Mouse (Mus musculus) MEL-GATA-1-ER (cell line): ENCODE results near the gene Phb2.

Source experiments
- DNase-seq: peaks from one replicate; pipeline ENCODE4 v3.0.0-alpha.2; 2012; ENCODE audit warnings: low read depth; ENCODE audit errors: extremely low read depth

Gene Phb2

DNA sequence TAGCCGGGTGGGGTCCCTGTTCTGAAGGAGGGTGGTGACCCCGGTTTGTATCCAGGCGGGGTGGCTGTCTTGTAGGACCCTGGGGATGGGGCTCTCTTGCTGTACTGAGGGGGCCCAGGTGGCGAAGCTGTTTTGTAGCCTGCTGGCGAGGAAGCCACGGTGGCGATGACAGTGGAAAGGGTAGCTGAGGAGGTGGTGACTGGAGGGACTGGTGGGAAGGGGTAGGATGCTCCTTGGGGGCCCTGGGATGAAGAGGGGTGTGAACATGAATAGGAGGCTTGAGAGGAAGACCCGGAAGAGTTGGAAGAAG lies 34.1 kb downstream of the Phb2 start:
- no peak for DNase-seq

DNA sequence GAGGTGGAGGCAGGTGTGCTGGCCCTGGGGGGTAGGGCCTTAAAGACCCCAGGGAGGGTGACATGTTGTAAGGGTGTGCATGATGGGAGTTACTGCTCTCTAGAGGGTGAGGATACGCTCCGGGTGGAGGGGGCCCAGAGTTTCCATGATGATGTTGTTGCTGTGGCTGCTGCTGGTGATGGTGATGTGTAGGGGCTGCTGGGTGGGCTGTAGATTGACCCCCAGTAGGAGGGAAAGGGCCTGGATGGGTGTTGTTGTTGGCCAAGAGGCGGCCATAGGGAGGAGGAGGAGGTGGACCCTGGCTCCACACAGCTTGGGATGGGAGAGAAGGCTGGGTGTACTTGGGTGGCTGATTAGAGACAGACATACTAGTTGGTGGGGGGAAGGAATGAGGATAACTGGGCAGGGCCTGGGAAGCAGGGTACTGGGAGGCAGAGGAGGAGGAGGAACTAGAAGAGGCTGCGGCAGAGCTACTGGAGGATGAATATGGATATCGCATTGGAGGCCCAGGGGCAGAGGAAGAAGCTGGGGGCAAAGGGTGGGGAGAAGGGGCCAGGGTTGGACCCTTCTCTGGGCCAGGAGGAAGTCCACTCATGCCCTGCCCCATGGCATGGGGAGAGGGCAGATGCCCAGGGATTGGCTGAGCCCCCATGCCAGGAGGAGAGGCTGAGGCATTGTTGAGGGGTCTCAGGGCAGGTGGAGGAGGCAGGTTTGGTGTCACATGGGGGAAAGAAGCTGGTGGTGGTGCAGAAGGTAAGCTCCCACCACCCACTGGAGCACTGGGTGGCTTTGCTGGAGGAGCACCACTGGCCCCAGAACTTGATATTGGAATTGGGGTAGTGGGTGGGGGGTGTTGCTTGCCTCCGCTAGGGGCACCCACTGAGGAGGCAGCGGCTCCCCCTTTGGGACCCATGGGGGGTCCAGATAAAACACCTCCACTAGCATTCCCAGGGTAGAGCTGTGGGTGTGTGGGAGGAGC lies 34.8 kb downstream of the Phb2 start:
- DNase-seq: no peak

GRCm38 (mm10) chr6:124750405-124750804 lies 38.3 kb downstream of the Phb2 start:
- no peak for DNase-seq

DNA sequence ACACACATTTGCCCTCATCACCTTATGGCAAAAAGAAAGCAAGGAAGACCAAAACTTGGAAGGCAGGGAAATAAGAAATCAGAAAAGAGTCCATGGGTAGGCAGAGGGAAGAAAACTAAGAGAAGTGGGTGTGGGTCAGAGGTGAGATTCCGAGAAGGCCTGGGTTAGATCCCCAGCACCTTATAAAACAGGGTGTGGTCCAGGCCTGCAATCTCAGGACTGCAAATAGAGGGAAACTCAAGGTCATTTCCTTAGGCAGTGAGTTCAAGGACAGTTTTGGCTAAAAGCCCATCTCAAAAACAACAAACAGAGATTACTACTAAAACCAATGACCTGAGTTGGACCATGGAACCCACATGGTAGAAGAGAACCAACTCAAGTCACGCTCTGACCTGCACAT lies 41.7 kb downstream of the Phb2 start:
- DNase-seq: no peak

GRCm38 (mm10) chr6:124755306-124755705 lies 43.2 kb downstream of the Phb2 start:
- DNase-seq: no peak

DNA sequence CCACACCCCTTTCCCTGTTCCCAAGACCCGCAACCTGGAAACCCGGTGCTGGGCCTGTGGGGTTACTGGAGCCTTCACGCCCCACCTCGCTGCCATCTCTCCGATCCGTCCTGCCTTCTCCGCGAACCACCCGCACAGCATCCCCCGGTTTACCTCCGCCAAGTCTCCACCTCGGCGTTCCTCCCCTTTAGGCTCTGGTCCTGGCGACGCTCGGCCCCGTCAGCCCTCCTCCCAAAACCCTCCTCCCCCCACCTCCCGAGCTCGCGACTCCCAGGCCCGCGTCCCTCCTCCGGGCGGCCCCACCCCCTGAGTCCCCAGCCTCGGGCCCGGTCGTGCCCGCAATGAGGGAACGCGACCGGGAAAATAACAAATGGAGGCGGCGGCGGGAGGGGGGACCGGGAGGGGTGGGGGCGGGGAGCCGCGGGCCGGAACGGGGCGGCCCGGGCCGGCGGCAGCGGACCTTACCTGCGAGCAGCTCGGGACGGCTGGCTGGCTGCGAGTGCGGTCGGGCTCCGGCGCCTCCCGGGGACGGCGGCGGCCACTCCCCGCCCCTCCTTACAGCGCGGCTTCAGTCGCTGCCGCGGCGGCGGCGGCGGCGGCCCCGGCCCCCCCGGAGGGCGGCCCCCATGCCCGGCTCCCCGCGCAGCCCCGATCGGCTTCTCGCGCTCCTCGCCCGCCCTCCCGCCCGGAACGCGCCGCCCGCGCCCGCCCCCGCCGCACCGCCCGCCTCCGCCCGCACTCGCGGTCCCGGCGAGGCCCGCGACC lies 43.9 kb downstream of the Phb2 start, which contains the start of the genes Gm45234 and Atn1:
Gene Gm45234 (minus strand): TSS at position 191 of the 765 bp plus-strand sequence.
Gene Atn1 (minus strand): TSS at position 694 of the 765 bp plus-strand sequence.
- no peak for DNase-seq

DNA sequence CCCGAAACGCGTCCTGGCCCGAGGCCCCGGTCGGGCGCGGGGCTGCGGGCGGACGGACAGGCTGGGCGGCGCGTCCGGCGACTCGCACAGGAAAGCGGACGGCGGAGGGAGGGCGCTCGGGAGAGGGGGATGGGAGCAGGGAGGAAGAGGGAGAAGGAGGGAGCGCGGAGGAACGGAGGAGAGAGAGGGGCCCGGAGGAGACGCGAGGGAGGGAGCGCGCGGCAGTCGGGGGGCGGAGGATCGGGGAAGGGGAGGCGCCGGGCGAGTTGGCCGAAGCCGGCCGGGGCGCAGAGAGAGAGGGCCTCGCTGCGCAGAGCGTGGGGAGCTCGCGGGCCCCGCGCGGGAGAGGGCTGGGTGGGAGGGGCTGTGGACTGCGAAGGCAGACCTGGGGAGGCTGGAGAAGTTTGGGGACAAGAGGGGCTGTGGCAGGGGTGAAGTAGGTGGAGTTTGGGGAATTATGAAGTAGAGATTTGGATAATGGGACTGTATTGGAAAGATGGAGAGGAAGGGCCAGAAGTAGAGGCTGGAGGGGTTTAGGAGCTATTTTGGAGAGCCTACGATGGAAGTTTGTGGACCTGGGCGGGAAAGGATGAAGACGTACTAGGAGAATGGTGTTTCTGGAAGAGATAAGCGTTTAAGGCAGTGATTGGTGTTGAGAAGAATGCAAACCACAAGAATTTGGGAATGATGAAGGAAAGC lies 44.7 kb downstream of the Phb2 start:
- DNase-seq: no peak

DNA sequence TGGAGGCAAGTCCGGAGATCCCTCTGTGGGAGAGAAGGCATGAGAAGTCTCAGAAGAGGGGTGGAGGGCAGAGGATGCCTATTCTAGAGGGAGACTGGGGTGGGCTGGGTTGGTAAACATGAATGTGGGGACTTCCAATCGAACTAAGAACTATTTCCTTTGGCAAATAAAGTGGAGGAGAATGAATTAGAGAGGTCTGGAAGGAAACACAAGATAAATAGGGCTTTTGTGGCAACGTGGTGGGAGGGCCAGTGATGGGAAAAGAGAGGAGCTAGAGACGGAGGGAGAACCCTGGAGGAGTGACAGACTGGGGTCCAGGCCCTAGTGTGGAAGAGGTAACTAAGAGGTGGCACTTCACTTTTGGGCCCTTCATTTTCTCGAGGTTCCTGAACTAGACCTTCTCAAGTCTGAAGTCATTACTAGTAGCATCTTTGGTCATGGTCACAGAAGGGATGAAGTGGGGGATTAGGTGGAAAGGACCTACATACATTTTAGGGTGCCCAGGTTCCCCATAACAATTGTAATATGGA lies 45.3 kb downstream of the Phb2 start:
- DNase-seq: no peak

DNA sequence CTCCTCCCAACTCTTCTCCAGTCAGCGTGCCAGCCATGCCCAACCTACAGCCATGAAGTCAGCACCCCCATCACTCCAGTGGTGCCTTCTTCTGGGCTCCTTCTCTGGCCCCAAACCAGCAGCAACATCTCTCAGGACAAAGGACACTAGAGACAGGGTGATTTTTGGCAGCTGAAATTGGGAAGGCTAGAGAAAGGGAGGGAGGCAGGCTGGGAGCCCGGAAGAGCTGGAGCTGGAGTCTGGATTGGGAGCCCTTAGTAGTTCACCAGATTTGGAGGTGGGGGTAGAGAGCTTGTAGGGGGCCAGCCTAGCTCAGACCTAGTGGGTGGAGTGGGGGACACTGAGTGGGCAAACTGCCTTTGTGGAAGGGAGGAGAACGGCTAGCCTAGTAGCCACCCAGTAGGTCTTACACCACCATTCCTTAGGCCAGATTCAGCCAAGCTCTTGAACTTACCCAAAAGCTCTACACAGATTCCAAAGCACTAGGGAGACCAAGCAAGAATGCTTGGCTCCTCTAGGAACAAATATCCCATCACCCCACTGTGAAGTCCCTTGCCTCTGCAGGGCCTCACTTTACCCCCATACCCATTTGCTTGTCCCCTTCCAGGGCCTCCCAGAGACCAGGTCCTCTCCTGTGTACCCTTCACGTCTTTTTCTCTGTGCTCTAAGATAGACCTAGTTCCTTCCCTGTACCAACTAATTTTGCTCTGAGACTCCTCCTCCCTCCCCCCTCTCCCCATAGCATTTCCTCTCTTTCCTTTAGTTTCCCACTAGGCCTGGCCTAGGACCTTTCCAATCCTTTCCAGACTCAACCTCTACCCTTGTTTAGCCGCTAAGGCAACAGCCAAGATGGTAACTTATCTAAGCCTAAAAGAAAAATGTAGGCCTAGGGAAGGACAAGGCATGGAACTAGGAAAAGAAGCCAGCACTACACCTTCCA lies 46.0 kb downstream of the Phb2 start:
- DNase-seq: no peak

DNA sequence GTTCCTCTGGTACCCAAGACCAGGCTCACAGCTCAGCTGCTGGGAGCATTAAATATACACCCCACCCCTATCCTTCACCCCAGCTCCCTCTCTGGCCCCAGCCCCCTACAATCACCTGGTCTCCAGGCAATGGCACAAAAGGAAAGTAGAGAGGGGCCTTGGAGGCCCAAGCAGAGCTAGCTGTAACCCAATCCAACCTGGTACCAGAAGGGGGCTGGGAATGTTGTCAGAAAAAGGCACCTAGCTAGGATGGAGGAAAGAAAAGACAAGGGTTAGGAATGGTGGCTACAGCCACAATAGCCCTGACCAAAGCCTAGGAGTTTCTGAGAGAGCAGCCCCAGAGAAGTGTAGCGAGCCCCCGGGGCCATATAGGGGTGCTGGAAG lies 46.7 kb downstream of the Phb2 start:
- no peak for DNase-seq

DNA sequence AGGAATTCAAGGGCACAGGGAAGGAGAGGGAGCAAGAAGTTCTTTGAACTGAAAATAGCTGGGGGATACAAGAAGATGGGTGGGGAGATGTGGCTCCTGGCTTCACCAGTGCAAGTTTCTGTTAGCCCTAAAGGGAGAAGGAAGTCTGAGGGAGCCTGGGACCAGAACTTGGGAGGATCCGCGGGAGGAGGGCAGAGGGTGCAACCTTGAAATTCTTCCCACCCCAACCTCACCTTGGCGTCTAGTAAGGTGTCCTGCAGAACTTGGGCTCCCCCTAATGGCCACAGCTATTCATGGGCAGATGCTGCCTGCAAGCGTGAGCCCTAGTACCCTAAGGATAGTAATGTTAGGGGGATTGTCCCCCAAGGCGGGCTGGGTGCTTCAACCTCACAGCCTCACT lies 47.1 kb downstream of the Phb2 start:
- DNase-seq: peak; percentile 73

- DNase-seq: no peak
Measured at GRCm38 (mm10) chr6:124765951-124766350, 53.8 kb downstream of the Phb2 start.
